Mouse (Mus musculus) heart, postnatal 0 days (tissue): ENCODE measurements around the gene Rasgef1b.

ENCODE experiments used
- CTCF ChIP-seq: IDR thresholded peaks from 2 replicates; pipeline ENCODE4 v1.5.1; 2016; ENCODE audit warnings: antibody characterized with exemption, control low read depth, low read depth
- EP300 ChIP-seq: IDR thresholded peaks from 2 replicates; pipeline ENCODE4 v1.6.1; 2016; ENCODE audit warnings: antibody characterized with exemption, low read depth

DNA sequence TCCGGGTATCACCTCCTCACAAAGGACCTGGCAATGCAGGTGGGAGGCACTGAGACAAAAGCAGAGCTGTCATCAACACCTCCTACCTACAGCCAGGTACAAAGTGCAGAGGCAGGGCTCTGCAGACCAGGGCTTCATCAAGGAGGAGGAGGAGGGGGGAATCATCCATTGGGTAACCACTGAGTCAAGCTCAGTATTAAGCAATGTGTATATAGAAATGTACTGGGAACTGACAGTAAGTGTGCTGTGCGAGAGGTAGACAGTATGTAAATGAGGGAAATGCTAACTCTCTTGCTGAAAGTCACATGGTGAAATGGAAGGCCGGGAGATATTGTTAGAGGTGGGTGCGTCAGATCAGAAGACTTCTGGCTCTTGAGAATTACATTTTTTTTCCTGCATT is 294.6 kb downstream of the Rasgef1b start:
- TF ChIP-seq CTCF (no peak), EP300 (no peak)
